Mouse (Mus musculus): ENCODE data around the gene Tnfaip6. TPM values are rescaled to one million over a fixed set of nuclear protein-coding genes. Genes with fewer than 3 reads are reported as not detected.
"Not testable (repeated sequence)": the region's sequence is repeated elsewhere in the genome, so short reads cannot be mapped to it uniquely, and the experiment has no call there.

Tnfaip6 gene
- polyA plus RNA-seq, 1 experiment: 0.04 TPM

- Histone ChIP-seq H3K79me3 (ENCODE audit: low read depth) (no peaks in the 10 kb centered on the region), H3K79me2 (ENCODE audit: control insufficient read depth, insufficient read depth) (no peaks in the 10 kb centered on the region), H3K27me3 (ENCODE audit: control insufficient read depth, insufficient read depth, insufficient read length) (peaks cover 14% of the 10 kb centered on the region), H3K36me3 (ENCODE audit: control insufficient read depth, insufficient read depth) (no peaks in the 10 kb centered on the region), H3ac (ENCODE audit: control insufficient read depth, insufficient read length, low read depth) (no peak overlapping the region), H3K4me3 (ENCODE audit: insufficient read depth, poor library complexity, severe bottlenecking) (no peak overlapping the region)
- TF ChIP-seq MAX (IDR thresholded peaks at IDR 0.05) (peak; percentile 52), CTCF (IDR thresholded peaks at IDR 0.05; ENCODE audit: control insufficient read depth, insufficient read depth, insufficient read length) (no peak), MYOD1 (IDR thresholded peaks at IDR 0.05; ENCODE audit: control insufficient read depth, insufficient read length, low read depth) (no peak), CEBPB (IDR thresholded peaks at IDR 0.05; ENCODE audit: low read depth) (peak; percentile 87), USF1 (IDR thresholded peaks at IDR 0.05; ENCODE audit: low read depth) (no peak), FOSL1 (IDR thresholded peaks at IDR 0.05; ENCODE audit: insufficient read depth, low read length, poor library complexity, severe bottlenecking) (peak; percentile 18), MYOG (IDR thresholded peaks at IDR 0.05; ENCODE audit: control insufficient read depth, extremely low read depth, insufficient read length) (no peak)
Observed at GRCm38 (mm10) chr2:52006380-52006779, 31.4 kb upstream of the Tnfaip6 start.

GRCm38 (mm10) chr2:52011820-52012219 is 26.0 kb upstream of the Tnfaip6 start:
- not testable (repeated sequence) for H3ac ChIP-seq (ENCODE audit: control insufficient read depth, insufficient read length, low read depth); H3K79me3 ChIP-seq (ENCODE audit: low read depth); H3K79me2 ChIP-seq (ENCODE audit: control insufficient read depth, insufficient read depth); H3K36me3 ChIP-seq (ENCODE audit: control insufficient read depth, insufficient read depth); H3K4me3 ChIP-seq (ENCODE audit: insufficient read depth, poor library complexity, severe bottlenecking)
- peaks cover 13% of the 10 kb centered on the region for H3K27me3 ChIP-seq (ENCODE audit: control insufficient read depth, insufficient read depth, insufficient read length)
- TF ChIP-seq CEBPB (IDR thresholded peaks at IDR 0.05; ENCODE audit: low read depth): peak; percentile 66

- no peaks in the 10 kb centered on the region for H3K36me3 ChIP-seq (ENCODE audit: control insufficient read depth, insufficient read depth)
- peaks cover 17% of the 10 kb centered on the region for H3K27me3 ChIP-seq (ENCODE audit: control insufficient read depth, insufficient read depth, insufficient read length)
- H3K4me3 ChIP-seq (ENCODE audit: insufficient read depth, poor library complexity, severe bottlenecking): no peak overlapping the region
- no peak overlapping the region for H3ac ChIP-seq (ENCODE audit: control insufficient read depth, insufficient read length, low read depth)
- no peaks in the 10 kb centered on the region for H3K79me2 ChIP-seq (ENCODE audit: control insufficient read depth, insufficient read depth)
- H3K79me3 ChIP-seq (ENCODE audit: low read depth): no peaks in the 10 kb centered on the region
- TF ChIP-seq MYOG (IDR thresholded peaks at IDR 0.05; ENCODE audit: control insufficient read depth, extremely low read depth, insufficient read length) (no peak), CEBPB (IDR thresholded peaks at IDR 0.05; ENCODE audit: low read depth) (no peak), USF1 (IDR thresholded peaks at IDR 0.05; ENCODE audit: low read depth) (no peak), MYOD1 (IDR thresholded peaks at IDR 0.05; ENCODE audit: control insufficient read depth, insufficient read length, low read depth) (no peak), CTCF (IDR thresholded peaks at IDR 0.05; ENCODE audit: control insufficient read depth, insufficient read depth, insufficient read length) (no peak)
Observed at GRCm38 (mm10) chr2:52013306-52013820, 24.4 kb upstream of the Tnfaip6 start.

GRCm38 (mm10) chr2:52016361-52016760 is 21.4 kb upstream of the Tnfaip6 start:
- Histone ChIP-seq H3K79me2 (ENCODE audit: control insufficient read depth, insufficient read depth) (no peaks in the 10 kb centered on the region), H3ac (ENCODE audit: control insufficient read depth, insufficient read length, low read depth) (no peak overlapping the region), H3K79me3 (ENCODE audit: low read depth) (no peaks in the 10 kb centered on the region), H3K4me3 (ENCODE audit: insufficient read depth, poor library complexity, severe bottlenecking) (no peak overlapping the region), H3K27me3 (ENCODE audit: control insufficient read depth, insufficient read depth, insufficient read length) (peaks cover 11% of the 10 kb centered on the region), H3K36me3 (ENCODE audit: control insufficient read depth, insufficient read depth) (no peaks in the 10 kb centered on the region)
- TF ChIP-seq CEBPB (IDR thresholded peaks at IDR 0.05; ENCODE audit: low read depth) (no peak), CTCF (IDR thresholded peaks at IDR 0.05; ENCODE audit: control insufficient read depth, insufficient read depth, insufficient read length) (no peak), FOSL1 (IDR thresholded peaks at IDR 0.05; ENCODE audit: insufficient read depth, low read length, poor library complexity, severe bottlenecking) (no peak), MYOG (IDR thresholded peaks at IDR 0.05; ENCODE audit: control insufficient read depth, extremely low read depth, insufficient read length) (no peak), MAX (IDR thresholded peaks at IDR 0.05) (no peak), MYOD1 (IDR thresholded peaks at IDR 0.05; ENCODE audit: control insufficient read depth, insufficient read length, low read depth) (no peak), USF1 (IDR thresholded peaks at IDR 0.05; ENCODE audit: low read depth) (no peak)

GRCm38 (mm10) chr2:52027061-52027460 is 10.7 kb upstream of the Tnfaip6 start:
- no peaks in the 10 kb centered on the region for H3K79me2 ChIP-seq (ENCODE audit: control insufficient read depth, insufficient read depth)
- H3K4me3 ChIP-seq (ENCODE audit: insufficient read depth, poor library complexity, severe bottlenecking): no peak overlapping the region
- H3K27me3 ChIP-seq (ENCODE audit: control insufficient read depth, insufficient read depth, insufficient read length): no peaks in the 10 kb centered on the region
- no peaks in the 10 kb centered on the region for H3K36me3 ChIP-seq (ENCODE audit: control insufficient read depth, insufficient read depth)
- TF ChIP-seq MYOD1 (IDR thresholded peaks at IDR 0.05; ENCODE audit: control insufficient read depth, insufficient read length, low read depth) (no peak), USF1 (IDR thresholded peaks at IDR 0.05; ENCODE audit: low read depth) (no peak), MYOG (IDR thresholded peaks at IDR 0.05; ENCODE audit: control insufficient read depth, extremely low read depth, insufficient read length) (no peak), CTCF (IDR thresholded peaks at IDR 0.05; ENCODE audit: control insufficient read depth, insufficient read depth, insufficient read length) (no peak), MAX (IDR thresholded peaks at IDR 0.05) (no peak), CEBPB (IDR thresholded peaks at IDR 0.05; ENCODE audit: low read depth) (no peak), FOSL1 (IDR thresholded peaks at IDR 0.05; ENCODE audit: insufficient read depth, low read length, poor library complexity, severe bottlenecking) (no peak)
- H3K79me3 ChIP-seq (ENCODE audit: low read depth): no peaks in the 10 kb centered on the region
- H3ac ChIP-seq (ENCODE audit: control insufficient read depth, insufficient read length, low read depth): no peak overlapping the region

GRCm38 (mm10) chr2:52029426-52029825 is 8.4 kb upstream of the Tnfaip6 start:
- Histone ChIP-seq H3K79me2 (ENCODE audit: control insufficient read depth, insufficient read depth) (no peaks in the 10 kb centered on the region), H3K27me3 (ENCODE audit: control insufficient read depth, insufficient read depth, insufficient read length) (peaks cover 5% of the 10 kb centered on the region), H3K79me3 (ENCODE audit: low read depth) (no peaks in the 10 kb centered on the region), H3K4me3 (ENCODE audit: insufficient read depth, poor library complexity, severe bottlenecking) (no peak overlapping the region), H3ac (ENCODE audit: control insufficient read depth, insufficient read length, low read depth) (no peak overlapping the region), H3K36me3 (ENCODE audit: control insufficient read depth, insufficient read depth) (no peaks in the 10 kb centered on the region)
- TF ChIP-seq CTCF (IDR thresholded peaks at IDR 0.05; ENCODE audit: control insufficient read depth, insufficient read depth, insufficient read length) (no peak), MAX (IDR thresholded peaks at IDR 0.05) (no peak), USF1 (IDR thresholded peaks at IDR 0.05; ENCODE audit: low read depth) (no peak), MYOG (IDR thresholded peaks at IDR 0.05; ENCODE audit: control insufficient read depth, extremely low read depth, insufficient read length) (no peak), CEBPB (IDR thresholded peaks at IDR 0.05; ENCODE audit: low read depth) (no peak), FOSL1 (IDR thresholded peaks at IDR 0.05; ENCODE audit: insufficient read depth, low read length, poor library complexity, severe bottlenecking) (no peak), MYOD1 (IDR thresholded peaks at IDR 0.05; ENCODE audit: control insufficient read depth, insufficient read length, low read depth) (no peak)
